ENCODE assay signal across 9 mouse cellular contexts in genomic region chr13:63548571-63548970, GRCm38 (mm10). TPM values are rescaled to one million over a fixed set of nuclear protein-coding genes. Genes with fewer than 3 reads are reported as not detected.
DNase-seq lines count a peak whose midpoint lies in the region; ATAC-seq and TF ChIP-seq lines count a peak whose summit lies in the region.
"Had no signal": no experiment of that assay in that cellular context is flagged by ENCODE, and none has a peak within 500 bp of the region (broad histone marks: within the 10 kb centered on the region; RNA-seq: fewer than 3 reads in every experiment).

No protein-coding gene starts in this region.

- no peak overlapping the region for H3K4me2 ChIP-seq in heart, embryonic 14.5 days (ENCODE audit: low read length)
- peak overlapping the region; percentile 20; the same call in 1 of the 2 replicates for H3K4me2 ChIP-seq in lung, embryonic 14.5 days
- H3K4me2 ChIP-seq in hindbrain, embryonic 16.5 days (ENCODE audit: low read length) = no peak overlapping the region
- H3K4me2 ChIP-seq in stomach, embryonic 15.5 days = no peak overlapping the region

- H3K27me3 ChIP-seq in heart, embryonic 14.5 days (ENCODE audit: control insufficient read depth, insufficient read depth, low read length) = no peaks in the 10 kb centered on the region
- H3K27me3 ChIP-seq in lung, embryonic 14.5 days (ENCODE audit: insufficient read depth, low read length) = no peaks in the 10 kb centered on the region
- no peaks in the 10 kb centered on the region for H3K27me3 ChIP-seq in hindbrain, embryonic 16.5 days (replicated peaks; ENCODE audit: control insufficient read depth, insufficient read depth, low read length)
- no peaks in the 10 kb centered on the region for H3K27me3 ChIP-seq in stomach, embryonic 15.5 days (replicated peaks)
- H3K27me3 ChIP-seq in thymus, adult 2 months (ENCODE audit: control insufficient read depth, insufficient read depth, low read length) = no peaks in the 10 kb centered on the region
- H3K27me3 ChIP-seq: CH12.LX had no signal

- WGBS in heart, embryonic 14.5 days = 56% methylated on average over 4 of the region's 4 CpGs
- 55% methylated on average over 4 of the region's 4 CpGs for WGBS in lung, embryonic 14.5 days
- WGBS in hindbrain, embryonic 16.5 days = 71% methylated on average over 4 of the region's 4 CpGs
- WGBS in stomach, embryonic 15.5 days = 59% methylated on average over 4 of the region's 4 CpGs
- WGBS in thymus, adult 2 months = 87% methylated on average over 4 of the region's 4 CpGs

- TF ChIP-seq POLR2A in thymus, adult 2 months (IDR thresholded peaks at IDR 0.05; ENCODE audit: control insufficient read depth, extremely low read depth, insufficient read depth, low read length, poor library complexity) = no peak

- 0 out of 4 replicates have a peak overlapping the region, but pooled peaks of 1 of the 2 experiments have one; percentile 6 for H3K27ac ChIP-seq in heart, embryonic 14.5 days (replicated peaks in 1 of 2; ENCODE audit: control insufficient read depth in 1 of 2, insufficient read depth in 1 of 2, low read depth in 2 of 2, low read length in 2 of 2)
- H3K27ac ChIP-seq in lung, embryonic 14.5 days (ENCODE audit: low read depth) = peak overlapping the region; percentile 8; the same call in 1 of the 2 replicates
- peak overlapping the region; percentile 13; the same call in 1 of the 2 replicates for H3K27ac ChIP-seq in hindbrain, embryonic 16.5 days (ENCODE audit: low read depth, low read length)
- H3K27ac ChIP-seq in stomach, embryonic 15.5 days = peak overlapping the region; percentile 48; the same call in 1 of the 2 replicates
- no peak overlapping the region for H3K27ac ChIP-seq in thymus, adult 2 months (ENCODE audit: control insufficient read depth, insufficient read depth, low read length)

- H3K4me1 ChIP-seq in heart, embryonic 14.5 days (ENCODE audit: control insufficient read depth in 2 of 2, insufficient read depth in 2 of 2, low read length in 2 of 2) = peaks cover 15 to 48% of the 10 kb centered on the region in 2 experiments
- peaks cover 52% of the 10 kb centered on the region for H3K4me1 ChIP-seq in lung, embryonic 14.5 days (ENCODE audit: insufficient read depth)
- peaks cover 37% of the 10 kb centered on the region for H3K4me1 ChIP-seq in hindbrain, embryonic 16.5 days (ENCODE audit: control insufficient read depth, insufficient read depth, low read depth, low read length)
- H3K4me1 ChIP-seq in stomach, embryonic 15.5 days = peaks cover 47% of the 10 kb centered on the region
- H3K4me1 ChIP-seq in thymus, adult 2 months (replicated peaks; ENCODE audit: control insufficient read depth, insufficient read depth, low read length) = peaks cover 13% of the 10 kb centered on the region

- H3K9ac ChIP-seq in heart, embryonic 14.5 days (ENCODE audit: low read length) = 0 out of 2 replicates have a peak overlapping the region, but pooled peaks have one; percentile 18
- H3K9ac ChIP-seq in lung, embryonic 14.5 days = no peak overlapping the region
- no peak overlapping the region for H3K9ac ChIP-seq in hindbrain, embryonic 16.5 days (ENCODE audit: low read depth, low read length)
- H3K9ac ChIP-seq in stomach, embryonic 15.5 days = no peak overlapping the region

- ATAC-seq in heart, embryonic 14.5 days (ENCODE audit: insufficient number of reproducible peaks, insufficient read depth, low FRiP score, low read depth) = no peak
- ATAC-seq in lung, embryonic 14.5 days (ENCODE audit: insufficient read depth) = no peak
- ATAC-seq in hindbrain, embryonic 16.5 days = no peak
- ATAC-seq in stomach, embryonic 15.5 days (ENCODE audit: insufficient read depth, low FRiP score, low read depth) = no peak

- intact Hi-C loops in heart, postnatal 25 days (cut with DNase I) = no loop called here

- no peaks in the 10 kb centered on the region for H3K9me3 ChIP-seq in heart, embryonic 14.5 days (ENCODE audit: control insufficient read depth, low read length)
- no peaks in the 10 kb centered on the region for H3K9me3 ChIP-seq in lung, embryonic 14.5 days (ENCODE audit: low read depth, low read length)
- no peaks in the 10 kb centered on the region for H3K9me3 ChIP-seq in hindbrain, embryonic 16.5 days (ENCODE audit: control insufficient read depth, low read length)
- no peaks in the 10 kb centered on the region for H3K9me3 ChIP-seq in stomach, embryonic 15.5 days

- no peak for TF ChIP-seq CTCF in lung, embryonic 14.5 days (IDR thresholded peaks at IDR 0.05; ENCODE audit: low read depth)
- TF ChIP-seq CTCF in thymus, adult 2 months (IDR thresholded peaks at IDR 0.05; ENCODE audit: borderline replicate concordance, control insufficient read depth, extremely low read depth, insufficient read depth, low read length, poor library complexity) = no peak

- no peak overlapping the region for H3K4me3 ChIP-seq in heart, embryonic 14.5 days (ENCODE audit: control insufficient read depth in 1 of 2, insufficient read depth in 1 of 2, low read depth in 1 of 2, low read length in 2 of 2)
- H3K4me3 ChIP-seq in lung, embryonic 14.5 days (ENCODE audit: low read depth, low read length) = no peak overlapping the region
- H3K4me3 ChIP-seq in hindbrain, embryonic 16.5 days (ENCODE audit: low read length) = no peak overlapping the region
- H3K4me3 ChIP-seq in stomach, embryonic 15.5 days (replicated peaks) = no peak overlapping the region
- H3K4me3 ChIP-seq in thymus, adult 2 months (ENCODE audit: control insufficient read depth, insufficient read depth, low read length) = no peak overlapping the region

- DNase-seq in heart, postnatal 25 days (ENCODE audit: low spot score) = no peak
- DNase-seq in lung, embryonic 14.5 days = no peak
- no peak for DNase-seq in lung, postnatal 14 days
- DNase-seq in spleen, postnatal 36 days (ENCODE audit: low spot score in 2 of 2) = no peak
- DNase-seq in thymus, adult 2 months = no peak

- peaks cover 40% of the 10 kb centered on the region for H3K36me3 ChIP-seq in heart, embryonic 14.5 days (ENCODE audit: control insufficient read depth, insufficient read depth, low read length)
- H3K36me3 ChIP-seq in lung, embryonic 14.5 days (ENCODE audit: insufficient read depth) = peaks cover 96% of the 10 kb centered on the region
- H3K36me3 ChIP-seq in hindbrain, embryonic 16.5 days (ENCODE audit: control insufficient read depth, insufficient read depth, low read length) = 0 out of 2 replicates have a peak, but pooled peaks cover 2% of the 10 kb centered on the region
- H3K36me3 ChIP-seq in stomach, embryonic 15.5 days = peaks cover 7% of the 10 kb centered on the region; the same call in 1 of the 2 replicates
- H3K36me3 ChIP-seq in thymus, adult 2 months (ENCODE audit: control insufficient read depth, insufficient read depth, low read length) = peaks cover 18% of the 10 kb centered on the region

RNA-seq across cellular contexts. Expression of gene Ptch1, which starts 24.8 kb away (rescaled TPM):
- polyA plus RNA-seq in heart, embryonic 14.5 days (2014; fragmentation: Nextera tagmentation; extraction: Ambion mirVana) = 8.4 and 9.0 TPM in 2 replicates
- 10 to 100 TPM; 12.4 to 14.9 TPM for total RNA-seq in heart, postnatal 25 days (2021)
- 64.6 and 68.6 TPM in 2 replicates for polyA plus RNA-seq in lung, embryonic 14.5 days (2014; fragmentation: Nextera tagmentation; extraction: Ambion mirVana)
- 15.3 and 17.3 TPM in 2 replicates for polyA plus RNA-seq in hindbrain, embryonic 16.5 days (2015; fragmentation: Nextera tagmentation; extraction: Ambion mirVana)
- 32.1 and 34.3 TPM in 2 replicates for polyA plus RNA-seq in stomach, embryonic 15.5 days (2015; fragmentation: Nextera tagmentation; extraction: Ambion mirVana)
- polyA plus RNA-seq in thymus, adult 2 months (2012; rRNA removed) = 27.2 and 30.2 TPM in 2 replicates

RNA-seq across cellular contexts. Expression of gene Fancc, which starts 51.5 kb away (rescaled TPM):
- 15.2 and 15.5 TPM in 2 replicates for polyA plus RNA-seq in heart, embryonic 14.5 days (2014; fragmentation: Nextera tagmentation; extraction: Ambion mirVana)
- 1 to 10 TPM; 3.4 to 4.4 TPM for total RNA-seq in heart, postnatal 25 days (2021)
- polyA plus RNA-seq in lung, embryonic 14.5 days (2014; fragmentation: Nextera tagmentation; extraction: Ambion mirVana) = 25.9 and 27.4 TPM in 2 replicates
- polyA plus RNA-seq in hindbrain, embryonic 16.5 days (2015; fragmentation: Nextera tagmentation; extraction: Ambion mirVana) = 15.7 and 16.0 TPM in 2 replicates
- polyA plus RNA-seq in stomach, embryonic 15.5 days (2015; fragmentation: Nextera tagmentation; extraction: Ambion mirVana) = 17.8 and 18.6 TPM in 2 replicates
- 14.7 and 20.4 TPM in 2 replicates for polyA plus RNA-seq in thymus, adult 2 months (2012; rRNA removed)
